28 mouse cellular contexts compared by ENCODE assay signal in genomic region chr11:103658189-103658588, GRCm38 (mm10). TPM values are rescaled to one million over a fixed set of nuclear protein-coding genes. Genes with fewer than 3 reads are reported as not detected.
DNase-seq lines count a peak whose midpoint lies in the region; ATAC-seq and TF ChIP-seq lines count a peak whose summit lies in the region.
"Had no signal": no experiment of that assay in that cellular context is flagged by ENCODE, and none has a peak within 500 bp of the region (broad histone marks: within the 10 kb centered on the region; RNA-seq: fewer than 3 reads in every experiment).

No protein-coding gene starts in this region.

- 67% methylated on average over 7 of the region's 7 CpGs for WGBS in midbrain, postnatal 0 days
- WGBS in midbrain, embryonic 13.5 days, result 77% methylated on average over 7 of the region's 7 CpGs

- H3K4me3 ChIP-seq in midbrain, postnatal 0 days (ENCODE audit: low read depth, low read length), result no peak overlapping the region
- no peak overlapping the region for H3K4me3 ChIP-seq in midbrain, embryonic 13.5 days (replicated peaks)
- H3K4me3 ChIP-seq: embryonic facial prominence, embryonic 12.5 days; gastrocnemius, adult 2 months; heart, embryonic 12.5 days; hindbrain, embryonic 10.5 days; hindbrain, embryonic 15.5 days had no signal

- no peak for TF ChIP-seq CTCF in midbrain, postnatal 0 days (IDR thresholded peaks at IDR 0.05)

- no peaks in the 10 kb centered on the region for H3K9me3 ChIP-seq in midbrain, postnatal 0 days (ENCODE audit: low read length)
- H3K9me3 ChIP-seq in midbrain, embryonic 13.5 days, result no peaks in the 10 kb centered on the region
- H3K9me3 ChIP-seq: embryonic facial prominence, embryonic 12.5 days; G1E; heart, embryonic 12.5 days; hindbrain, embryonic 10.5 days; hindbrain, embryonic 15.5 days had no signal

- H3K4me1 ChIP-seq in midbrain, postnatal 0 days (ENCODE audit: insufficient read depth, low read length), result peaks cover 11% of the 10 kb centered on the region; the same call in 1 of the 2 replicates
- 0 out of 2 replicates have a peak, but pooled peaks cover 5% of the 10 kb centered on the region for H3K4me1 ChIP-seq in midbrain, embryonic 13.5 days (replicated peaks)
- H3K4me1 ChIP-seq: embryonic facial prominence, embryonic 12.5 days; heart, embryonic 12.5 days; hindbrain, embryonic 10.5 days had no signal

- no peak overlapping the region for H3K27ac ChIP-seq in midbrain, postnatal 0 days (ENCODE audit: low read depth, low read length)
- H3K27ac ChIP-seq in midbrain, embryonic 13.5 days, result no peak overlapping the region
- H3K27ac ChIP-seq: embryonic facial prominence, embryonic 12.5 days; gastrocnemius, adult 2 months; hindbrain, embryonic 10.5 days; hindbrain, embryonic 15.5 days had no signal

- H3K27me3 ChIP-seq in midbrain, postnatal 0 days (ENCODE audit: insufficient read depth, low read length), result peaks cover 10% of the 10 kb centered on the region
- peaks cover 45% of the 10 kb centered on the region for H3K27me3 ChIP-seq in midbrain, embryonic 13.5 days

- no peaks in the 10 kb centered on the region for H3K36me3 ChIP-seq in midbrain, postnatal 0 days (ENCODE audit: insufficient read depth, low read length)
- H3K36me3 ChIP-seq in midbrain, embryonic 13.5 days, result no peaks in the 10 kb centered on the region
- H3K36me3 ChIP-seq: embryonic facial prominence, embryonic 12.5 days; G1E; heart, embryonic 12.5 days; hindbrain, embryonic 10.5 days; hindbrain, embryonic 15.5 days had no signal

- H3K4me2 ChIP-seq in midbrain, postnatal 0 days (ENCODE audit: low read depth, low read length, poor library complexity, severe bottlenecking), result no peak overlapping the region
- H3K4me2 ChIP-seq in midbrain, embryonic 13.5 days (replicated peaks), result no peak overlapping the region
- H3K4me2 ChIP-seq: embryonic facial prominence, embryonic 12.5 days; heart, embryonic 12.5 days; hindbrain, embryonic 15.5 days had no signal

- no peak for ATAC-seq in cerebellum, adult (ENCODE audit: insufficient number of reproducible peaks, low FRiP score, low TSS enrichment)
- ATAC-seq in midbrain, postnatal 0 days (ENCODE audit: low FRiP score), result no peak
- no peak for ATAC-seq in midbrain, embryonic 13.5 days
- ATAC-seq: CD4-positive, CD25-positive, alpha-beta regulatory T cell, adult 4 months; forebrain, postnatal 0 days; inflammation-experienced regulatory T-cells, adult 6 months had no signal

- peak; percentile 87 to 88 for DNase-seq in cerebellum, postnatal 10 days
- DNase-seq in layer of hippocampus, adult 11-12 months (ENCODE audit: low spot score), result peak; percentile 34
- DNase-seq in layer of hippocampus, adult 9-11 months, result no peak
- DNase-seq in midbrain, postnatal 0 days (ENCODE audit: low spot score), result peak; percentile 76
- no peak for DNase-seq in frontal cortex, adult 2 months (ENCODE audit: extremely low spot score in 1 of 2, low spot score in 1 of 2)
- DNase-seq: adrenal gland, adult 8-10 months; adrenal gland, postnatal 36 days; B cell, adult 2 months; cerebellum, adult 18-20 months; cerebellum, adult 9-11 months; forebrain, postnatal 0 days; gastrocnemius, adult 2 months; gastrocnemius, postnatal 25 days had no signal

- H3K9ac ChIP-seq in midbrain, postnatal 0 days (replicated peaks; ENCODE audit: low read length, poor library complexity, severe bottlenecking), result no peak overlapping the region
- H3K9ac ChIP-seq in midbrain, embryonic 13.5 days (replicated peaks), result no peak overlapping the region
- H3K9ac ChIP-seq: embryonic facial prominence, embryonic 12.5 days; forebrain, postnatal 0 days; heart, embryonic 12.5 days; hindbrain, embryonic 15.5 days had no signal

RNA-seq across cellular contexts. Expression of gene Rprml, which starts 8.8 kb away (rescaled TPM):
- 10.6 and 11.8 TPM in 2 replicates for total RNA-seq in midbrain, postnatal 0 days (2014; rRNA removed)
- polyA plus RNA-seq in midbrain, postnatal 0 days (2015; fragmentation: Nextera tagmentation; extraction: Ambion mirVana), result 4.1 and 5.5 TPM in 2 replicates
- polyA plus RNA-seq in midbrain, embryonic 13.5 days (2015; fragmentation: Nextera tagmentation; extraction: Ambion mirVana), result 0.22 TPM in 1 of 2 replicates, not detected in the other
- polyA plus RNA-seq in frontal cortex, adult 2 months (2012; rRNA removed), result 129 TPM in 2 replicates
- total RNA-seq: G1E; gastrocnemius, adult 2 months; gastrocnemius, postnatal 25 days; granulocyte monocyte progenitor cell, adult 5-6 weeks; heart, adult 8-10 months; heart, postnatal 25 days had no signal
- polyA plus RNA-seq: CD4-positive, CD25-positive, alpha-beta regulatory T cell, adult 4 months; forebrain, embryonic 11.5 days; G1E; heart, embryonic 16.5 days; hindbrain, embryonic 10.5 days; inflammation-experienced regulatory T-cells, adult 6 months had no signal

RNA-seq across cellular contexts. Expression of gene Lyzl6, which starts 19.5 kb away (rescaled TPM):
- total RNA-seq in midbrain, postnatal 0 days (2014; rRNA removed), result not detected in 2 replicates
- not detected in 2 replicates for polyA plus RNA-seq in midbrain, postnatal 0 days (2015; fragmentation: Nextera tagmentation; extraction: Ambion mirVana)
- polyA plus RNA-seq in midbrain, embryonic 13.5 days (2015; fragmentation: Nextera tagmentation; extraction: Ambion mirVana), result not detected in 2 replicates
- polyA plus RNA-seq in frontal cortex, adult 2 months (2012; rRNA removed), result 0.15 TPM in 1 of 2 replicates, not detected in the other
- total RNA-seq: adrenal gland, adult 8-10 months; adrenal gland, postnatal 36 days; forebrain, postnatal 0 days; G1E; gastrocnemius, adult 2 months; gastrocnemius, postnatal 25 days; granulocyte monocyte progenitor cell, adult 5-6 weeks; heart, adult 8-10 months; heart, postnatal 25 days had no signal
- polyA plus RNA-seq: CD4-positive, CD25-positive, alpha-beta regulatory T cell, adult 4 months; cortical plate, adult 2 months; embryonic facial prominence, embryonic 12.5 days; forebrain, embryonic 11.5 days; forebrain, postnatal 0 days; G1E; heart, embryonic 12.5 days; heart, embryonic 16.5 days; hindbrain, embryonic 10.5 days; hindbrain, embryonic 15.5 days; inflammation-experienced regulatory T-cells, adult 6 months had no signal

RNA-seq across cellular contexts. Expression of gene Gm884, which starts 37.2 kb away (rescaled TPM):
- 0.16 TPM in 1 of 2 replicates, not detected in the other for total RNA-seq in midbrain, postnatal 0 days (2014; rRNA removed)
- not detected in 2 replicates for polyA plus RNA-seq in midbrain, postnatal 0 days (2015; fragmentation: Nextera tagmentation; extraction: Ambion mirVana)
- polyA plus RNA-seq in midbrain, embryonic 13.5 days (2015; fragmentation: Nextera tagmentation; extraction: Ambion mirVana), result not detected in 2 replicates
- 0.02 TPM in 1 of 2 replicates, not detected in the other for polyA plus RNA-seq in frontal cortex, adult 2 months (2012; rRNA removed)
- total RNA-seq: adrenal gland, adult 8-10 months; adrenal gland, postnatal 36 days; forebrain, postnatal 0 days; gastrocnemius, adult 2 months; gastrocnemius, postnatal 25 days; granulocyte monocyte progenitor cell, adult 5-6 weeks; heart, adult 8-10 months; heart, postnatal 25 days had no signal
- polyA plus RNA-seq: CD4-positive, CD25-positive, alpha-beta regulatory T cell, adult 4 months; cortical plate, adult 2 months; embryonic facial prominence, embryonic 12.5 days; forebrain, embryonic 11.5 days; forebrain, postnatal 0 days; G1E; heart, embryonic 12.5 days; heart, embryonic 16.5 days; hindbrain, embryonic 10.5 days; hindbrain, embryonic 15.5 days had no signal

RNA-seq across cellular contexts. Expression of gene Gosr2, which starts 39.5 kb away (rescaled TPM):
- 78.4 and 104 TPM in 2 replicates for total RNA-seq in midbrain, postnatal 0 days (2014; rRNA removed)
- 88.2 and 93.6 TPM in 2 replicates for polyA plus RNA-seq in midbrain, postnatal 0 days (2015; fragmentation: Nextera tagmentation; extraction: Ambion mirVana)
- 90.5 and 96.1 TPM in 2 replicates for polyA plus RNA-seq in midbrain, embryonic 13.5 days (2015; fragmentation: Nextera tagmentation; extraction: Ambion mirVana)
- 89.4 and 90.9 TPM in 2 replicates for polyA plus RNA-seq in frontal cortex, adult 2 months (2012; rRNA removed)

Comparison
In these comparisons a context has a peak if more than half of its experiments do, and no peak if none do; other contexts are left out.
1. DNase-seq: peak in cerebellum, postnatal 10 days (2 of 2), layer of hippocampus, adult 11-12 months (single experiment) and midbrain, postnatal 0 days (single experiment); none in layer of hippocampus, adult 9-11 months (single experiment) and frontal cortex, adult 2 months (0 of 2).
2. RNA of gene Rprml, which starts 8.8 kb away (polyA plus RNA-seq): 129 TPM in frontal cortex, adult 2 months; 4.1 to 5.5 TPM in midbrain, postnatal 0 days and 0.22 TPM in midbrain, embryonic 13.5 days; every median in the first group is over 10 times any median in the second.